Mouse (Mus musculus): ENCODE results near the gene Foxf1.

The Foxf1 gene

GRCm38 (mm10) chr8:121115136-121115535 lies 30.9 kb downstream of the Foxf1 start:
- no peak for DNase-seq (ENCODE audit: low spot score)

DNA sequence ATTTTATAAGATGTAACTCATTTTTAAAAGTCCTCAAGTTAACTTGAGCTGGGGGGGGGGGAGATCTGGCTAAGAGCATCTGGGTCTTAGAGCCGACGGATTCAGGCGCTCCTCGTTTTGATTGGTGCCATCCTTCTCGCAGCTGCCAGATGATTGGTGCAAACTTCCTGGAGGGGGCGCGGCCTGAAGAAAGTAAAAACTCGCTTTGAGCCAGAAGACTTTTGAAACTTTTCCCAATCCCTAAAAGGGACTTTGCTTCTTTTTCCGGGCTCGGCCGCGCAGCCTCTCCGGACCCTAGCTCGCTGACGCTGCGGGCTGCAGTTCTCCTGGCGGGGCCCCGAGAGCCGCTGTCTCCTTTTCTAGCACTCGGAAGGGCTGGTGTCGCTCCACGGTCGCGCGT lies 31.8 kb downstream of the Foxf1 start, which contains the start of gene Foxc2:
Gene Foxc2 (plus strand): TSS at position 224 of the 400 bp plus-strand sequence.
- DNase-seq (ENCODE audit: low spot score): peak; percentile 63

DNA sequence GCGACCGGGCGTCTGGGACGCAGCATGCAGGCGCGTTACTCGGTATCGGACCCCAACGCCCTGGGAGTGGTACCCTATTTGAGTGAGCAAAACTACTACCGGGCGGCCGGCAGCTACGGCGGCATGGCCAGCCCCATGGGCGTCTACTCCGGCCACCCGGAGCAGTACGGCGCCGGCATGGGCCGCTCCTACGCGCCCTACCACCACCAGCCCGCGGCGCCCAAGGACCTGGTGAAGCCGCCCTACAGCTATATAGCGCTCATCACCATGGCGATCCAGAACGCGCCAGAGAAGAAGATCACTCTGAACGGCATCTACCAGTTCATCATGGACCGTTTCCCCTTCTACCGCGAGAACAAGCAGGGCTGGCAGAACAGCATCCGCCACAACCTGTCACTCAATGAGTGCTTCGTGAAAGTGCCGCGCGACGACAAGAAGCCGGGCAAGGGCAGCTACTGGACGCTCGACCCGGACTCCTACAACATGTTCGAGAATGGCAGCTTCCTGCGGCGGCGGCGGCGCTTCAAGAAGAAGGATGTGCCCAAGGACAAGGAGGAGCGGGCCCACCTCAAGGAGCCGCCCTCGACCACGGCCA lies 32.5 kb downstream of the Foxf1 start:
- DNase-seq (ENCODE audit: low spot score): no peak

- no peak for DNase-seq (ENCODE audit: low spot score)
Observed at GRCm38 (mm10) chr8:121117186-121117651, 33.0 kb downstream of the Foxf1 start.

DNA sequence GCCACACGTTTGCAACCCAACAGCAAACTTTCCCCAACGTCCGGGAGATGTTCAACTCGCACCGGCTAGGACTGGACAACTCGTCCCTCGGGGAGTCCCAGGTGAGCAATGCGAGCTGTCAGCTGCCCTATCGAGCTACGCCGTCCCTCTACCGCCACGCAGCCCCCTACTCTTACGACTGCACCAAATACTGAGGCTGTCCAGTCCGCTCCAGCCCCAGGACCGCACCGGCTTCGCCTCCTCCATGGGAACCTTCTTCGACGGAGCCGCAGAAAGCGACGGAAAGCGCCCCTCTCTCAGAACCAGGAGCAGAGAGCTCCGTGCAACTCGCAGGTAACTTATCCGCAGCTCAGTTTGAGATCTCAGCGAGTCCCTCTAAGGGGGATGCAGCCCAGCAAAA lies 33.7 kb downstream of the Foxf1 start:
- no peak for DNase-seq (ENCODE audit: low spot score)

DNA sequence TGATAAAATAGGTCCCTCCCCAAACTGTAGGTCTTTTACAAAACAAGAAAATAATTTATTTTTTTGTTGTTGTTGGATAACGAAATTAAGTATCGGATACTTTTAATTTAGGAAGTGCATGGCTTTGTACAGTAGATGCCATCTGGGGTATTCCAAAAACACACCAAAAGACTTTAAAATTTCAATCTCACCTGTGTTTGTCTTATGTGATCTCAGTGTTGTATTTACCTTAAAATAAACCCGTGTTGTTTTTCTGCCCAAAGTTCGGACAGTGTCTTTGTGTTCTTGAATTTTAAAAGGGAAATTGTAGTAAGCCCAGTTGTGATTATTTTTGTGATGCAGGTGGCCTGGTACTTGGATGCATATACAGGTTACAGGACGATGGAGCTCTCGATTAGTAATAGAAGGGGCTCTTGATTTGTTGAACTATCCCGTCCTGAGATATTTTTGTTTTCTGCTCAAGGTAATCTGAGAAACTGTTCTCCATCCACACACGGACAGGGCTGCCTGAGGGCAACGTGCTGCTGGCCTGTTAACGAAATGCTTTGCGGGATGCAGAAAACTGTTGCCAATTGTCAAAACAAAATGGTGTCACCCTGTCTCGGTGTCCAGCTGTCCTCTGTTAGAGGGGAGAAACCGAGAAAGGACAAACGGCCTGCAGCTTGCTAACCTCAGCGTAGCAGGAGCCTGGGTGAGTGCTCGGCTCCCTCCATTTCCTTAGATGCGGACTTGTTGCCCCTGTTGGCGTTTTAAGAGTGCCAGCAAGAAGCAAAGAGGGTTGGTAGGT lies 34.6 kb downstream of the Foxf1 start:
- DNase-seq (ENCODE audit: low spot score): no peak

- DNase-seq (ENCODE audit: low spot score): no peak
Observed at GRCm38 (mm10) chr8:121119635-121120455, 35.7 kb downstream of the Foxf1 start.

GRCm38 (mm10) chr8:121120456-121121419 lies 36.6 kb downstream of the Foxf1 start:
- DNase-seq (ENCODE audit: low spot score): no peak

DNA sequence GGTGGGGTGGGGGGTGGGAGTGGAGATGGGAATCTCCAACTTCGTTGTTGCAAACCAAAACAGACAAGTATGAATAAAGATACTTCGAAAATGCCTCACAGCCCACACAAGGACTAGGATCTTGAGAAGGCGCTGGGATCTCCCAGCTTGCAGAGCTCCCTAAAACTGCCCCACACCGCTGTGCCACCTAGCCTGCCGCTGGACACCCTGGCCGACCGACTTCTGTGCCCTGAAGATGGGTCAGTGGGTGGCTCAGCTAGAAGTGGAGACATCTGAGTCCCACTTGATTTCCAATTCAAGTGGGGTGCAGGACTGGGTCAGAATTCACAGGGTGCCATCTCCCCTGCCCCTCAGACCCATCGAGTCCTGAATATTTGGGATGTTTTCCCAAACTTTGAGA lies 37.5 kb downstream of the Foxf1 start:
- no peak for DNase-seq (ENCODE audit: low spot score)

- DNase-seq (ENCODE audit: low spot score): no peak
Observed at GRCm38 (mm10) chr8:121122368-121122767, 38.2 kb downstream of the Foxf1 start.

- DNase-seq (ENCODE audit: low spot score): no peak
Observed at GRCm38 (mm10) chr8:121123113-121123512, 38.9 kb downstream of the Foxf1 start.

DNA sequence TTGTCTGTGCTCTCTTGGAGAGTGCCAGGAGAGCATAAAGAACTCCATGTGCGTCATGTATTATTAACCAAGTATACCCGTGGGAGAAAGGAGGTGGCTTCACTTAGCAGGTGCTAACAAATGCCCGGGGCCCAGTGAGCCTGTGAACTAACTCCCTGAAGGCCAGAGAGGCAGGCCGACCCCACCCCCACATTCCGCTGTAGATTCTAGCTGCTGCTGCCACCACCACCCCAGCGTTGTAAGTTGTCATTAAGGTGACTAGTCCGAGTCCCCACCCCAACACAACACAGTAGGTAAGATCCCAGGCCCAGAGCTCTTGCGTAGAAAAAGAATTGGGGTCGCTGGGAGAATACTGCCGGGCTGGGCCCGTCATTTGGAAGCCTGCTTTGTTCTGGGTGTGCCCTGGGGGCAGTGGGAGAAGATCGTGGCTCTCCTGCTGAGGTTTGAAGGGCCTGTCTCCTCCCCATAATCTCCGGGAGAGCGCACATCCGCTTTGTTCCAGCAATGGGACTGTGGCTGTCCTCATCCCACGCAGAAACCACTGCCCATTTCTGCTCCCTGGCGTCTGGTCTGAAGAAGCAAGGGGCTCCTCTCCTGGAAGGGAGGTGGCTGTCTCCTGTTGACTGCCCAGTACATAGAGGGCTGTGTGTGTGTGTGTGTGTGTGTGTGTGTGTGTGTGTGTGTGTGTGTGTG lies 40.5 kb downstream of the Foxf1 start:
- DNase-seq (ENCODE audit: low spot score): no peak

- peak; percentile 44 for DNase-seq (ENCODE audit: low spot score)
Observed at GRCm38 (mm10) chr8:121125311-121125876, 41.2 kb downstream of the Foxf1 start.

DNA sequence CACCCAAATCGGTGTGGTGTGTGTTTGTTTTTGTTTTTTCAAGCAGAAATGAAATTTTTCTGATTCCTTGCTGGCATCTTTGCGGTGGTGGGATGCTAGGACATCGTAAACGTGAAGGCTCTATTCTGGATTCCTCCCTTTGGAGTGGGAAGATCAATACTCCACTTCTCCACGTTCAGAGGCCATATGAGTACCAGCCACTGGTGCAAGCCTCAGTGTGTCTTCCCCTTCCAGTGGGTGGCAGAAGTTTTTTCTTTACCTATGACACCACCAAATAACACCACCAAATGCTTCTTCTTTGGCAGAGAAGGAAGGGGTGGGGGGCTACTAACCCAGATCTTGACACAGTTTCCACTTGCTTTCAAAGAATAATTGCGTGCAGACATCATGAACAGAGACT lies 42.0 kb downstream of the Foxf1 start:
- DNase-seq (ENCODE audit: low spot score): no peak

DNA sequence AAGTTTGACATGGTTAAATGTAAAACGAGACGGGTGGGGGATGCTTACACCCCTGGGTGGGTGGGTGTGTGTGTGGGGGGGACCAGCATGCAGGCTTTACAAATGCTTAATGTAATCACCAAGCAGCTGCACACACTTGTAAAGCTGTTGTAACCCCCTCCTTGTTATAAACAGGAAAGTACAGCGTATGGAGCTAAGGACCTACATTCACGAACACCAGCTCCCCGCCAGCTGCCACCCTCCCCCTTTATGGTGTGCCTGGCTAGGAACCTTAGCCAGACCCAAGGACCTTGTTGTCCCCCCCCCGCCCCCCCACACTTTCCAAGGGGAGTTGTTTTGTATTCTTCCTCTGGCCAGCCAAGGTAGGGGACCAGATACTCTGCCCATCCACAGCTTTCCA lies 42.5 kb downstream of the Foxf1 start:
- DNase-seq (ENCODE audit: low spot score): no peak

GRCm38 (mm10) chr8:121127291-121127701 lies 43.1 kb downstream of the Foxf1 start:
- DNase-seq (ENCODE audit: low spot score): no peak

DNA sequence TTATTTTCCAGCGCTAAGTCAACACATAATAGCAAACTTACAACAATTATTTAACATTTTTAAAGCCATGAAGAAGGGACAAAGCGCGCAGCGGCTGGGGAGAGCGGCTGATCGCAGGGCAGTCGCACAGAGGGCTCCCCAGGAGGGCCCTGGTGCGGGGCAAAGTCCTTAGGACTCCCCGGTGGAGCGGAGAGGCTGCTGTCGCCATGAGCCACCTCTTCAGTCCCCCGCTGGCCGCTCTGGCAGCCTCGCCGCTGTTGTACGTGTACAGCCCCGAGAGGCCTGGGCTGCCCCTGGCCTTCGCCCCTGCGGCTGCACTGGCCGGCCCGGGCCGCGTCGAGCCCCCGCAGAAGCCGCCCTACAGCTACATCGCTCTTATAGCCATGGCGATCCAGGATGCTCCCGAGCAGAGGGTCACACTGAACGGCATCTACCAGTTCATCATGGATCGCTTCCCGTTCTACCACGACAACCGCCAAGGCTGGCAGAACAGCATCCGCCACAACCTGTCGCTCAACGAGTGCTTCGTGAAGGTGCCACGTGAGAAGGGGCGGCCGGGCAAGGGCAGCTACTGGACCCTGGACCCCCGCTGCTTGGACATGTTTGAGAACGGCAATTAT lies 43.7 kb downstream of the Foxf1 start, which contains the start of gene Foxl1:
Gene Foxl1 (plus strand): TSS at position 185 of the 620 bp plus-strand sequence.
- no peak for DNase-seq (ENCODE audit: low spot score)

DNA sequence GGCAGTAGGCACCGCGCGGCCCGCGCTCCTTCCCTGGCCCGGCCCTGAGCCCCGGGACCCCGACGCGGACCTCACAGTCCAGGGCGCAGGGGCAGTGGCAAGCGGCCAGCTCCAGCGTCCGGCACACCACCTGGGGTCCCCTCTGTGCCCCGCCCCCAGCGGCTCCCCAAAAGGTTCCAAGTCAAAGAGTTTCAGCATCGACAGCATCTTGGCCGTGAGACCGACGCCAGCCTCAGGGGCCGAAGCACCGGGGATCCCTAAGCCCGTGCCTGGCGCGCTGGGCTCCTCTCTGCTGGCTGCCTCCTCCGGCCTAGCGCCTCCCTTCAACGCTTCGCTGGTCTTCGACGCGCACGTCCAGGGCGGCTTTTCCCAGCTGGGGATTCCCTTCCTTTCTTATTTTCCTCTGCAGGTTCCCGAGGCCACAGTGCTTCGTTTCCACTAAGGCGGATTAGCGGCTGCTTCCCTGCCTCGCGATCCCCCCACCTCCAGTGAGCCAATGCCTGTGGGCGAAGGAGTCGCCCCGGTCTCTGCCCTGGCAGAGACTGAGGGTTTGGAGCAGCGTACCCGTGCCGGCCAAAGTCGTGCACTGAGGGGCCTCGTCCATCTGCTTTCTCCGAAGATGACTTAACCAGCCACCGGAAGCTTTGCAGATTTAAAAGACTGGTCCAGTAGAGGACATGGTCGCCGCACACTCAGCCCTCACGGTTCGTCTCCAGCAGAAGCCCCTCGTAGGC lies 44.5 kb downstream of the Foxf1 start:
- DNase-seq (ENCODE audit: low spot score): no peak

DNA sequence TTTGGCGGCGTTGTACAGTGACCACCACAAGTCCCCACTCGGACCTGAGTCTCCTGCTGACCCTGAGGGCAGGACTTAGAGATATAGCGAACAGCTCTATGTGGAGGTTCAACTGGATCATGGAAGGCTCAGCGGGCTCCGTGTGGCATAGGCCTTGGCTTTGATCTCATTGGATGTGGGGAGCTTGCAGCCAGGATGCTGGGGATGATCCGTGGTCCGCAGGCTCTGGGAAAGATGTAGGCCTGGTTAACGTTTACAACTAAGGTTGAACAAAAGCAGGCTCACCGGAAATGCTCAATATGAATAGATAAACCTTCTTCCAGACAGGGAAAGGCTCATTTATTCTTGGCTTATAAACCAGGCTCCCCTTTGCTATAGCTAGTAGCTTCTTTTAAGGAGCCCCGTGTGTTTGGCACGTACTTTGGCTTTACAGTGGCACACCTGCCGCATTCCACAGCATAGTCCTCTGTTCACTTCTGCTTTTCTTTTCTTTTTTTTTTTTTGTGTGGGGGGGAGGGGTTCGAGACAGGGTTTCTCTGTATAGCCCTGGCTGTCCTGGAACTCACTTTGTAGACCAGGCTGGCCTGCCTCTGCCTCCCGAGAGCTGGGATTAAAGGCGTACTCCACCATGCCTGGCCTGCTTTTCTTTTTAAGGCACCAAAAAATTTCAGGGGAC lies 45.2 kb downstream of the Foxf1 start:
- DNase-seq (ENCODE audit: low spot score): no peak
